Mouse (Mus musculus): ENCODE measurements around the gene Opcml.

DNA sequence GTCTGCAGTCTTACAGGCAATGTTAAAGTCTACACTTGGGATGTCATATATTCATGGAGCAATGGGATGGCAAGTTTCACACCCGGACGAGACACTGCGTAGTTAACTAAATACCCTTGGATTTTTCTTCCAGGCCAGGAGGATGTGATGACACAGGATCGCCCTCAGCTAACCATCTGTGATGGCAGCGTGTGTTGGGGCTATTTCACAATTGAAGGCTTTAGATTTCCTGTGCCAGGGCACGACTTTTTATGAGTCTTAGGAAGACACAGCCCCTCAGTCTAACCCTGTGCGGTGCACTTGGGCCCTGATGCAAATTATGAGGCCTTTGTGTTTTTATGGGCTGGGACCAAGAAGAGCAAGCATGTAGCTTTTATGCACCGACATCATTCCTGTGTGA is 614.0 kb downstream of the Opcml start:
- TF ChIP-seq CTCF (conservative IDR thresholded peaks at IDR 0.05; ENCODE audit: insufficient read depth, insufficient read length, low read depth, low read length) (no peak), POLR2A (IDR thresholded peaks at IDR 0.05; ENCODE audit: low read depth, low read length) (no peak)
